Mouse (Mus musculus): ENCODE results near the gene Harbi1.
A peak's percentile ranks its signal among the peaks of the same experiment; 100 is the strongest.

GRCm38 (mm10) chr2:91710272-91711234 is at the start of gene Harbi1, which contains the start of gene Atg13:
- TF ChIP-seq CTCF (IDR thresholded peaks at IDR 0.05; ENCODE audit: low read depth, low read length) (no peak), POLR2A (IDR thresholded peaks at IDR 0.05; ENCODE audit: extremely low read depth, insufficient read depth, low read length) (peak; percentile 84)

All from liver, adult 2 months (tissue).